Mouse (Mus musculus) yolk sac, embryonic 10.5 days (tissue): Measurements from ENCODE around the gene Cyp46a1.

Source experiments
- DNase-seq: peaks from one replicate; pipeline ENCODE4 v3.0.0-alpha.2; 2017; ENCODE audit warnings: low spot score

Cyp46a1 gene

GRCm38 (mm10) chr12:108399191-108399590 is 65.0 kb downstream of the Cyp46a1 start:
- no peak for DNase-seq

DNA sequence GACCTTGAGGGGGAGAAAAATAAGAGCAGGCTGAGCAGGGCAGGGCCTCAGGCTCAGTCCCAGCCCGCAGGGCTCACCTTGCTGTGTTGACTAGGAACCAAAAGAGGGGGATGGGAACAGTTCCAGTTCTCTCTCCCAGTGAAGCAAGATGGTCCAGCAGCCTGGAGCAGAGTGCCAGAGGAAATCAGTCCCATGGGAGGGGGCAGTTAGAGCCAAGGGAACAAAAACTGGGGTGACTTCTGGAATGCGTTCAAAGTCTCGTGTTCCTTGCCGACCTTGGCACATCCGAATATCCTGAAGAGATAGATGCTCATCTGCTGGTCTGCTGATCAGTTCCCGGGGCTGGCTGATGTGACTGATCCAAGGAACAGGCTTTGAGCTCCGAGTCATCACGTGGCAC is 66.8 kb downstream of the Cyp46a1 start:
- DNase-seq, result no peak

- peak; percentile 21 for DNase-seq
These were observed 69.8 kb downstream of the Cyp46a1 start for GRCm38 (mm10) chr12:108403957-108404356.

GRCm38 (mm10) chr12:108409100-108409499 is 74.9 kb downstream of the Cyp46a1 start:
- DNase-seq, result no peak

DNA sequence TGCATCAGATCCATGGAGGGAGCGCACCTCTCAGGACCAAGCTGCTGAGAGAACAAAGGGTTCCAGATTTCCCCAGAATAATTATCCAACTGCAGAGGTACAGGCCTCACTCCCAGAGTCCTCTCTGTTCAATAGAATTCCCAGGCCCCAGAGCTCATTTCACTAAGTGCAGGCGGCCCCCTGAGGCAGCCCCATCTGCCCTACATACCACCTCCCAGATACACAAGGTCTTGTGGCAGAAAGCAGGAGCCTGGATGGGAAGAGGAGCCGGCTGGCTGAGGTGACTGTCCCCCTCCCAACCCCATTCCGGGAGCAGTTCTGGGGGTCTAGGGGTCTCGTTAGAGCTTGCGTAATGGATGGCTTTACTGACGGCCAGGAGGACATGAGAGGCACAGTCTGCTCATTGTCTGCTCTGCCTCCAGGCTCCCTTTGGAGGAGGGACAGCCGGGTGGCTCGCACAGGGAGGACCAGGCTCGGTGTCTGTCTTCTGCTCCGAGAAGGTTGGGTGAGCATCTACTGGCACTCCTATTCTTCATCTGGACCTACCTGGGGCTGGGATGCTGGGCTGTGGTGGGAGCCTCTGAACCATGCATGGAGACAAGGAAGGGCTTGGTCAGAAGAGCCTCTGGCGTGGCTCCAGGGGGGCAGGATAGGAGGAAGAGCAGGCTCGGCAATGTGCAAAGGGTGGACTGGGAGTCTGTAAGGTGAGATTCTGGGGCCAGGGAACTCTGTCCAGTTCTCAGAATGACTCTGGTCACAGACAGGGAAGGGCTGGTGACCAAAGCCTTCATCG is 76.4 kb downstream of the Cyp46a1 start:
- no peak for DNase-seq
